Mouse (Mus musculus) cerebellum, adult 18-20 months (tissue): ENCODE results near the gene Olfr339.
"Not testable (repeated sequence)": the region's sequence is repeated elsewhere in the genome, so short reads cannot be mapped to it uniquely, and the experiment has no call there.

Source experiments
- DNase-seq, 2 experiments: peaks; one replicate each; pipeline ENCODE4 v3.0.0; 2021

Gene Olfr339

DNA sequence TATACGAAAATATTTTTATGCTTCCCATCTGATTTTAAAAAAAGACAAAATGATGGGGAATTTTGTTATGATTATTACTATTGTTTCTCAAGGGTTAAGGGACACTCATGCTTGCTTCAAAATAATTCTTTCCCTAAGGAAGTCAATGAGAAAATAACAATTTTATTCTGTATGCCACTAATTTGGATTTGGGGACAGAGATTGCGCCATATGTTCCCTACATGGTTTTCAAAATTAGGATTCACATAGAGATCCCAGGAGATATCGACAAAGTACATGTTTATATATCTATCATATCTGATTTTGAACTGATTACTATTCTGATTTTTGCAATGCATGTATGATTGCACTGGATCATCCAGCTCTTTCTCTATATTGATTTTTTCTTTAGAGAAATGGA is at the start of gene Olfr339:
Gene Olfr339, plus strand, starts transcription at position 301 of the 400 bp plus-strand sequence.
- DNase-seq: no peak

DNA sequence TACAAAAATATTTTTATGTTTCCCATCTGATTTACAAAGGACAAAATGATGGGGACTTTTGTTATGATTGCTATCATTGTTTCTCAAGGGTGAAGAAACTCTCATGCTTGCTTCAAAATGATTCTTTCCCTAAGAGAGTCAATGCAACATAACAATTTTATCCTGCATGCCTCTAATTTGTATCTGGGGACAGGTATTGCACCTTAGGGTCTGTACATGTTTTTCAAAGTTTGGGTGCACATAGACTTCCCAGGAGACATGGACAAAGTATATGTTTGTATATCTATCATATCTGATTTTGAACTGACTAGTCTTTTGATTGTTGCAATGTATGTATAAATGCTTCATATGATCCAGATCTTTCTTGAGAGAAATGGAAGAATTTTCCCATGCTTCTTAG is 45.5 kb upstream of the Olfr339 start, which contains the start of gene Olfr338:
Gene Olfr338, plus strand, starts transcription at position 301 of the 400 bp plus-strand sequence.
- DNase-seq: no peak

DNA sequence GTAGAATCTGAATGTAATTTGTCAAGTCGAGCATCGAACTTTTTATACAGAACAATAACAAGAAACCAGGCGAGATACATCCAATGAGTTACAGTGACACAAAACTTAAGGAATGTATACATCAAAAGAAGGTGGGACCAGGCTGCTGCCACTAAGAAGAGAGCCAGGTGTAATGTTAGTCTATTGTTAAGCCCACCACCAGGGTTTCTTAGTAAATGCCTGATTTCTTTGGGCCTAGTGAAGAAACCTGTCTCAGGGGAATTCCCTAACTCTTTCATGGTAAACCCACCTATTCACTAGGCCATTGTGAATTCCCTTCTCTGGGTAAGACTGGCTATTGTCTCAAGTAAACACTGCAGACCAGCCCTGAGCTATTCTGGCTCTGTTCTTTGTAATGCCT is 3.6 kb upstream of the Olfr339 start:
- DNase-seq: not testable (repeated sequence)

DNA sequence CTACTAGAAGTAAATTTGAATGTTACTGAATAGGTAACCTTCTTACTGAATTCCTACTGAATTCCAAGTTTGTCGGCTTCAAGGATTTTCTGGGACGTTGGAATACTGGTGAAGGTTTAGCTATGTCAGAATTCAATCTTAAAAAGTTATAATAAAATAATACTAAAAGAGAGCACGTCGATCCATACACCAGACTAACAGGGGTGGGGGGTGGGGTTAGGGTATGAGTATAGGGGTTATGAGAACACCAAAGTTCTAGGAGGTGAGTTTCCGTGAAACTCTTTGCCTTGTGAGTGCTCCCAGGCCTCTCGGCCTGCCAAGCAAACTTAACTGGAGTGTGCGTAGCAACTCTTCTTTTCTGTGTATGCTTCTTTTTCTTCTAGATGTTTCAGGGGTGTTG is 3.2 kb upstream of the Olfr339 start:
- DNase-seq: not testable (repeated sequence)

DNA sequence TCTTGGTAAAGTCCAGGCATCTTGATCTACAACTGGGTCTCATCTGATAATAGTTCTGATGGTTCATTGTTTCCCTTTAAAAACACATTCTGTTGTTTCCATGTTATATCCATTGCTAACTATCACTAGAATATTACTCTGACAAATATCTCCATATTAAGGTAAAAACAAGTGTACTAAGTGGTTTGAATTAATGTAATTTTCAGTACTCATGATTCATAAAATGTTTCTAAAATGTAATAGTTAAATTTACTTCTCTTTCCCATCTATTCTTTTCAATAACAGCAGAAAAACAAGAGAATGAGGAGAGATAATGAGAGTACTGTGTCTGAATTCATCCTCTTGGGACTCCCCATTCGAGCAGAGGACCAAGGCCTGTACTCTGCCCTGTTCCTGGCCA is 33.5 kb downstream of the Olfr339 start, which contains the start of gene Olfr340:
Gene Olfr340, plus strand, starts transcription at position 301 of the 400 bp plus-strand sequence.
- DNase-seq: no peak

DNA sequence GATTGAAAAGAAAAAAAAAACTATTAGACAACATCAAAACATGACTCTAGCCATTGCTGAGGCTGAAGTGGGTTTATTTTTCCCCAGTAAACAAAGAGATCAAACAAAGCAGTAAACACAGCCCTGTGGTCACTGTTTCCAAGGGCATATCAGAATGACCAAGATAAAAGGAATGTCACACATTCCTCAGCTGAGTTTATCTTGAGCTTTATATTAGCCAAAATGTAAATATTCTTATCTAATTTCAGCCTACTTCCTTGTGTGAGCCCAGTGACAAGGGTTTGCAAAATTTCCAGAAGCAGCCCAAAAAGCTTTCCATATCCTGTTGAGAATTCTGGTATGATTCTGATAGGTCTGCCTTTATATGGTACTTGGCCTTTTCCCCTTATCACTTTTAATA is 54.9 kb downstream of the Olfr339 start:
- no peak for DNase-seq
